Mouse (Mus musculus) midbrain, embryonic 10.5 days (tissue): ENCODE measurements around the gene Trim41. TPM values are rescaled to one million over a fixed set of nuclear protein-coding genes. Genes with fewer than 3 reads are reported as not detected.
A peak's percentile ranks its signal among the peaks of the same experiment; 100 is the strongest.

Source experiments
- DNase-seq: peaks from one replicate; pipeline ENCODE4 v3.0.0-alpha.2; 2017; ENCODE audit warnings: low spot score
- H3K27ac ChIP-seq: fragments of 300-500 bp; sonication (generic); replicated peaks from 2 replicates; pipeline ENCODE4 v1.5.1; 2016; ENCODE audit warnings: mild to moderate bottlenecking
- H3K27me3 ChIP-seq: fragments of 300-500 bp; sonication (generic); 2 replicates; pipeline ENCODE4 v1.6.1; 2016; ENCODE audit warnings: low read depth, mild to moderate bottlenecking; ENCODE audit not compliant: poor library complexity, severe bottlenecking
- H3K36me3 ChIP-seq: fragments of 300-500 bp; sonication (generic); 2 replicates; pipeline ENCODE4 v1.6.1; 2016; ENCODE audit warnings: mild to moderate bottlenecking, moderate library complexity
- H3K4me1 ChIP-seq: fragments of 300-500 bp; sonication (generic); 2 replicates; pipeline ENCODE4 v1.6.1; 2016
- H3K4me3 ChIP-seq: fragments of 300-500 bp; sonication (generic); 2 replicates; pipeline ENCODE4 v1.5.1; 2016; ENCODE audit warnings: mild to moderate bottlenecking, moderate library complexity
- H3K9me3 ChIP-seq: fragments of 300-500 bp; sonication (generic); replicated peaks from 2 replicates; pipeline ENCODE4 v1.6.1; 2016; ENCODE audit warnings: mild to moderate bottlenecking
- WGBS: fragments of 180-500 bp; shearing (Covaris S2); methylation state at CpG from one replicate; pipeline ENCODE4 v1.1.7; 2016; 5-methylcytosine and 5-hydroxymethylcytosine counted together
- polyA plus RNA-seq: library from polyadenylated mRNA; unstranded; fragments of >200 nt; fragmentation: Nextera tagmentation; extraction: Ambion mirVana; gene quantifications from 2 replicates; pipeline ENCODE4 v1.2.1, GENCODE M21; 2016

The Trim41 gene
- polyA plus RNA-seq, result 4.7 and 5.3 TPM in 2 replicates

GRCm38 (mm10) chr11:48816800-48817665 is at the start of gene Trim41:
TSS of gene Trim41 (minus strand) at chr11:48817353.
- peak within 1 kb of the TSS; percentile 97 for H3K27ac ChIP-seq
- peaks cover 34% of the 10 kb centered on the region for H3K36me3 ChIP-seq
- no peaks in the 10 kb centered on the region for H3K9me3 ChIP-seq
- peaks cover 18% of the 10 kb centered on the region for H3K4me1 ChIP-seq
- peak within 1 kb of the TSS; percentile 93 for H3K4me3 ChIP-seq
- under 1% methylated on average over 77 of the region's 77 CpGs for WGBS
- peak; percentile 99 for DNase-seq
- no peaks in the 10 kb centered on the region for H3K27me3 ChIP-seq

DNA sequence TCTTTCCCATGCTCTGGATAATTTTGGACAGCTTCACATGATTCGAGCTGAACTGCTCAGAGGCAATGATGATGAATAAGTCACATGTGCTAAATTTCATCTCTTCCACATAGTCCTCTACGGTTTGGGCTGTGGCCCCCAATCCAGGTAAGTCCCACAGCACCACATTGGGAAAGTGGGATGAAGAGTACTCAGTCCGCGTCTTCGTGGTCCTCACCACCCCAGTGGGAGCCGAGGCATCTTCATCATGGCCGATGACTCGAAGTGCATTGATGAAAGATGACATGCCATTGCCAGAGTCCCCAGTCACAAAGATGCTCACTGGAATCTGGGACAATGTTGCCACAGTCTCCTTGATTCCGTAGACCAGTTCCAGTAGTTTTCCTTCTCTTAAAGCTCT is 49.3 kb upstream of the Trim41 start:
- Histone ChIP-seq H3K9me3 (no peaks in the 10 kb centered on the region), H3K4me1 (peaks cover 9% of the 10 kb centered on the region), H3K27me3 (peaks cover 8% of the 10 kb centered on the region; the same call in 1 of the 2 replicates), H3K36me3 (no peaks in the 10 kb centered on the region), H3K4me3 (no peak overlapping the region), H3K27ac (no peak overlapping the region)
- no peak for DNase-seq
- 94% methylated on average over 9 of the region's 9 CpGs for WGBS

- WGBS, result 86% methylated on average over 3 of the region's 3 CpGs
Measured at GRCm38 (mm10) chr11:48863808-48864207, 46.7 kb upstream of the Trim41 start.

DNA sequence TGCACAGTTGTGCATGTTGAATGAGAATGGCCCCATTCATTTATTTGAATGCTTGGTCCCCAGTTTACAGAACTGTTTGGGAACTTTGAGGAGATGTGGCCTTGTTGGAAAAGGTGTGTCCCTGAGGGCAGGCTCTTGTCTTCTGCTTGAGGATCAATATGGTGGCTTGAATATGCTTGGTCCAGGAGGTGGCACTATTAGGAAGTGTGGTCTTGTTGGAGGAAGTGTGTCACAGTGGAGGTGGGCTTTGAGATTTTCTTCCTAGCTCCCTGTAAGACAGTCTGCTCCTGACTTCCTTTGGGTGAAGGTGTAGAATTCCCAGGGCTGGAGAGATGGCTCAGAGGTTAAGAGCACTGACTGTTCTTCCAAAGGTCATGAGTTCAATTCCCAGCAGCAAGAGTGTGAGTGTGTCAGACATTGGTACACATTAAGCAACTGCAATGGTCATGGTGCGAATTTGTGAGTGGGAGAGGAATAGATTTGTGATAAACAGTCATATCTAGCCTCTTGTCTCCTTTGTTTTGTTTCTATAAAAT is 45.7 kb upstream of the Trim41 start:
- no peak for DNase-seq
- Histone ChIP-seq H3K27me3 (peaks cover 20% of the 10 kb centered on the region; the same call in 1 of the 2 replicates), H3K36me3 (no peaks in the 10 kb centered on the region), H3K9me3 (no peaks in the 10 kb centered on the region), H3K4me1 (peaks cover 11% of the 10 kb centered on the region), H3K4me3 (no peak overlapping the region), H3K27ac (no peak overlapping the region)
- 89% methylated on average over 1 of the region's 1 CpGs for WGBS

More at GRCm38 (mm10) chr11:48863808-48864207, 46.7 kb upstream of the Trim41 start:
- no peaks in the 10 kb centered on the region for H3K36me3 ChIP-seq
- no peak overlapping the region for H3K4me3 ChIP-seq
- H3K27ac ChIP-seq, result no peak overlapping the region
- peaks cover 11% of the 10 kb centered on the region; the same call in 1 of the 2 replicates for H3K27me3 ChIP-seq
- H3K9me3 ChIP-seq, result no peaks in the 10 kb centered on the region
- peaks cover 1% of the 10 kb centered on the region for H3K4me1 ChIP-seq
- DNase-seq, result no peak

- no peak overlapping the region for H3K27ac ChIP-seq
- peaks cover 26% of the 10 kb centered on the region for H3K27me3 ChIP-seq
- H3K4me3 ChIP-seq, result peak overlapping the region; percentile 56
- H3K36me3 ChIP-seq, result no peaks in the 10 kb centered on the region
- no peak for DNase-seq
- H3K9me3 ChIP-seq, result no peaks in the 10 kb centered on the region
- H3K4me1 ChIP-seq, result peaks cover 25% of the 10 kb centered on the region
- under 1% methylated on average over 6 of the region's 6 CpGs for WGBS
Measured at GRCm38 (mm10) chr11:48859014-48859413, 41.9 kb upstream of the Trim41 start.

DNA sequence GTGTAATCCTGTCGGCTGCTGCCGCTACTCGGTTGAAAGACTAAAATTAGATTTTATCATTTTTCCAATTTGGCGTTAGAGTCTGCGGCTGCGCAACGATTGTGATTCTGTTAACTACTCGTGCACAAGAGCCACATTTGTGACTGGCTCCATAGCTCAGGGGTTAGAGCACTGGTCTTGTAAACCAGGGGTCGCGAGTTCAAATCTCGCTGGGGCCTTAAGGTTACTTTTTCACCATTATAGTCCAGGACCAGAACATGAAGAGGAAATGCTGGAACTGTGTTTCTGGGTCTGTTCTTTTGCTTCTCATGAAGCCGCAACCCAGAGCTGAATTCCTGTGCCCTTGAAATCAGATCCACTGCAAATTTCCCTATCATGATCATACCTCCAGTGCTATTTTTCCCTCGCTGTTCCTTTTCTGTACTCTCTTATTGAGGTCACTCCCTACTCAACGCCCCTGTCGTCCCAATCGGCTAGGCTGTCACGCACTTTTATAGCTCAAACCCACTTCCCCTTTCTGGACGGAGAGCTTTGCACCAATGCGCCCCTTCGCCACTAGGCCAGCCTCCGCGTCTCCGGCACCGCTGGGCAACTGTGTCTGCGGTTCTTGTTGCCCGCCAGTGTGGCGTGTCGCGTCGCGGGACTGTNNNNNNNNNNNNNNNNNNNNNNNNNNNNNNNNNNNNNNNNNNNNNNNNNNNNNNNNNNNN is 36.5 kb upstream of the Trim41 start:
- H3K9me3 ChIP-seq, result peaks cover 7% of the 10 kb centered on the region
- peaks cover 42% of the 10 kb centered on the region for H3K27me3 ChIP-seq
- under 1% methylated on average over 31 of the region's 31 CpGs for WGBS
- DNase-seq, result peak; percentile 82
- H3K4me3 ChIP-seq, result peak overlapping the region; percentile 56
- no peaks in the 10 kb centered on the region for H3K36me3 ChIP-seq
- H3K27ac ChIP-seq, result no peak overlapping the region
- H3K4me1 ChIP-seq, result peaks cover 35% of the 10 kb centered on the region

- WGBS, result 7% methylated on average over 23 of the region's 23 CpGs
- H3K4me1 ChIP-seq, result peaks cover 27% of the 10 kb centered on the region
Measured at GRCm38 (mm10) chr11:48852624-48853473, 35.7 kb upstream of the Trim41 start.

DNA sequence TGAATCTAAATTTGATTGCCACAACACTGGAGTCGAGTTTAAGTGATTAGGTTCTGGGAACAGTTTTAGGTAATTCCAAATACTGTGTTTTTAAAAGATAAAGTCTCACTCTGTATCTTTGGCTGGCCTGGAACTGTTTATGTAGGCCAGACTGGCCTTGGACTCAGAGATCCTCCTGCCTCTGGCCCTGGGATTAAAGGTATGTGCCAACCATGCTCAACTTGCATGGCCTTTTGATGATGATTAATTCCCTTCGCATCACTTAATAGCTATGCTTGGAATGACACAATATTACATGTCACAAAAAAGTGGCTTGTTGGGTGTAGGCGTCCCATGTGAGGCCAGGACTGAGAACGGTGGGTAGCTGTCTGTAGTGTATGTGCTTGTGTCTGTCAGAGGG is 35.0 kb upstream of the Trim41 start:
- peaks cover 24% of the 10 kb centered on the region for H3K4me1 ChIP-seq
- H3K4me3 ChIP-seq, result peak overlapping the region; percentile 56; the same call in 1 of the 2 replicates
- H3K36me3 ChIP-seq, result no peaks in the 10 kb centered on the region
- H3K27me3 ChIP-seq, result peaks cover 43% of the 10 kb centered on the region
- WGBS, result 79% methylated on average over 4 of the region's 4 CpGs
- peak; percentile 6 for DNase-seq
- H3K27ac ChIP-seq, result no peak overlapping the region
- H3K9me3 ChIP-seq, result peaks cover 7% of the 10 kb centered on the region

More at GRCm38 (mm10) chr11:48852624-48853473, 35.7 kb upstream of the Trim41 start:
- Histone ChIP-seq H3K27me3 (peaks cover 43% of the 10 kb centered on the region), H3K36me3 (no peaks in the 10 kb centered on the region), H3K27ac (no peak overlapping the region), H3K9me3 (peaks cover 7% of the 10 kb centered on the region), H3K4me3 (peak overlapping the region; percentile 56)
- peak; percentile 63 for DNase-seq

- Histone ChIP-seq H3K4me3 (no peak overlapping the region), H3K4me1 (peaks cover 24% of the 10 kb centered on the region), H3K9me3 (peaks cover 7% of the 10 kb centered on the region), H3K36me3 (no peaks in the 10 kb centered on the region), H3K27ac (no peak overlapping the region), H3K27me3 (peaks cover 43% of the 10 kb centered on the region)
- WGBS, result 80% methylated on average over 4 of the region's 4 CpGs
- peak; percentile 10 for DNase-seq
Measured at GRCm38 (mm10) chr11:48851270-48851995, 34.3 kb upstream of the Trim41 start.

DNA sequence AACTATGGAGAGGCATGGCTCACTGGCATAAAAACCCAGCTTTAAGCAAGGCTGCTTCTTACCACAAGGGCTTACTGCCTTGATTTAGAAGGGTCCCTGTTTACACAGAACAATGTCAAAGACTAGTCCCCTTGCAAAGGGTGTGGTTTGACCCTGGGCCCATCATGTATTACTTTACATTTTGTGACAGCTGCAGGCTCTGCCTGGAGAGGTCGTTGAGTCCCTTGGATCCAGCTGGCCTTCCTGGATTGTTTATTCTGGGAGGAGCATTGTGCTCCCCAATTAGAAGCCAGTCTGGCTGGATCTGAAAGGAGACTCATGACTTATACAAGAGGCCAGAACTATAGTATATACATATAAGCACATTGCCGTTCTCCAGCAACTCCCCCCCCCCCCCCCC is 33.1 kb upstream of the Trim41 start:
- H3K4me3 ChIP-seq, result no peak overlapping the region

GRCm38 (mm10) chr11:48846881-48847280 is 29.7 kb upstream of the Trim41 start:
- DNase-seq, result peak; percentile 9
- H3K27ac ChIP-seq, result no peak overlapping the region
- 65% methylated on average over 5 of the region's 5 CpGs for WGBS
- no peaks in the 10 kb centered on the region for H3K4me1 ChIP-seq
- H3K27me3 ChIP-seq, result peaks cover 50% of the 10 kb centered on the region
- H3K4me3 ChIP-seq, result no peak overlapping the region
- peaks cover 7% of the 10 kb centered on the region for H3K9me3 ChIP-seq
- H3K36me3 ChIP-seq, result no peaks in the 10 kb centered on the region

More for the DNA sequence above, 33.1 kb upstream of the Trim41 start:
- Histone ChIP-seq H3K9me3 (peaks cover 7% of the 10 kb centered on the region), H3K27me3 (peaks cover 50% of the 10 kb centered on the region), H3K27ac (no peak overlapping the region), H3K4me1 (peaks cover 24% of the 10 kb centered on the region), H3K36me3 (no peaks in the 10 kb centered on the region)
- 60% methylated on average over 2 of the region's 2 CpGs for WGBS
- peak; percentile 7 for DNase-seq
